Mouse (Mus musculus) stomach, embryonic 14.5 days (tissue): ENCODE measurements around the gene Fam219b. TPM values are rescaled to one million over a fixed set of nuclear protein-coding genes. Genes with fewer than 3 reads are reported as not detected.

Source experiments
- ATAC-seq: fragments of 200-750 bp; cut with Nextera tagmentation; 2 replicates; pipeline ENCODE4 v1.8.0; 2017; ENCODE audit warnings: low read depth, moderate TSS enrichment; ENCODE audit not compliant: insufficient number of reproducible peaks, insufficient read depth, low FRiP score
- H3K27ac ChIP-seq: fragments of 300-500 bp; sonication (generic); 2 replicates; pipeline ENCODE4 v1.5.1; 2014; ENCODE audit warnings: mild to moderate bottlenecking, low read length, moderate library complexity, mixed read lengths
- H3K27me3 ChIP-seq: fragments of 300-500 bp; sonication (generic); 2 replicates; pipeline ENCODE4 v1.6.1; 2014; ENCODE audit warnings: low read length, control low read depth, mixed read lengths; ENCODE audit not compliant: control insufficient read depth, insufficient read depth
- H3K36me3 ChIP-seq: fragments of 300-500 bp; sonication (generic); 2 replicates; pipeline ENCODE4 v1.6.1; 2014; ENCODE audit warnings: mild to moderate bottlenecking, control low read depth, low read length, moderate library complexity, mixed read lengths; ENCODE audit not compliant: control insufficient read depth, insufficient read depth
- H3K4me1 ChIP-seq: fragments of 300-500 bp; sonication (generic); 2 replicates; pipeline ENCODE4 v1.6.1; 2014; ENCODE audit warnings: low read length, control low read depth, mixed read lengths; ENCODE audit not compliant: control insufficient read depth, insufficient read depth
- H3K4me2 ChIP-seq: fragments of 300-500 bp; sonication (generic); replicated peaks from 2 replicates; pipeline ENCODE4 v1.6.1; 2014; ENCODE audit warnings: low read depth, low read length, control low read depth
- H3K4me3 ChIP-seq: fragments of 300-500 bp; sonication (generic); 2 replicates; pipeline ENCODE4 v1.5.1; 2014; ENCODE audit warnings: low read depth, low read length, control low read depth
- H3K9ac ChIP-seq: fragments of 300-500 bp; sonication (generic); replicated peaks from 2 replicates; pipeline ENCODE4 v1.6.1; 2014; ENCODE audit warnings: low read depth, mild to moderate bottlenecking, control low read depth, low read length, moderate library complexity, mixed read lengths
- H3K9me3 ChIP-seq: fragments of 300-500 bp; sonication (generic); 2 replicates; pipeline ENCODE4 v1.6.1; 2016; ENCODE audit warnings: low read depth, low read length, control low read depth; ENCODE audit not compliant: control insufficient read depth
- WGBS: fragments of 180-500 bp; shearing (Covaris S2); extraction: QIAGEN DNeasy Blood & Tissue Kit; methylation state at CpG from one replicate; pipeline ENCODE4 v1.1.7; 2014; 5-methylcytosine and 5-hydroxymethylcytosine counted together
- polyA plus RNA-seq: library from polyadenylated mRNA; unstranded; fragments of >200 nt; fragmentation: Nextera tagmentation; extraction: Ambion mirVana; gene quantifications from 2 replicates; pipeline ENCODE4 v1.2.1, GENCODE M21; 2014

Fam219b gene
- 22.5 and 23.6 TPM in 2 replicates for polyA plus RNA-seq

DNA sequence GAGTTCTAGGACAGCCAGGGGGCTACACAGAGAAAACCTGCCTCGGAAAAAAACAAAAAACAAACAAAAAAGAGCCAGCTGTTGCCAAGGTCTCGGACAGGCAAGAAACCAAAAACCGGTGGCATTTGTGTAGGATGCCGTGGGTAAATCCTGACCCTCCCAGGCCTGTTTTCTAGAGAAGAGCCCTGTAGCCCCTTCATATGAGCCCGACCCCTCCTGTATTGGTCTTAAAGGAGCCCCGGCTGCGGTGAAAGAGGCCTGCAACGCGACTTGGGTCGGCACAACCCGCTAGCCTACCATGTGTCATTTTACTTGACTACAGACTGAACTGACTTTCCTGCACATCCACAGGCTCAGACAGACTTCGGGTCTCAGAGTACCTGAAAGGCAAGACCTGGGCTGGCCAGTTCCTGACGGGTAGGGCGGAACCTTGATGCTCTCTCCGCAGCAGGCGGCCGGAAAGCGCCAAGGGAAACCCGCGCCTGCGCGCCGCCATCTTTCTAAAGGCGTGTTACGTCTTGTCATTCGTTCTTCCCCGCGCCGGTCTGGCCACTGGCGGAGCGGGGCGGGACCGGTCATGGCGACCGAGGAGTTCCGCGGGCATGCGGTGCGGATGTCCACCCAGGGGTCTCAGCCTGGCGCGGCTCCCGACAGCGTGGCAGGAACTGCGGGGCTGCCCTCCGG is at the start of gene Fam219b:
Fam219b (plus strand) TSS at position 485 of the 684 bp plus-strand sequence.
- WGBS, result 2% methylated on average over 45 of the region's 45 CpGs
- no peaks in the 10 kb centered on the region for H3K9me3 ChIP-seq
- H3K4me1 ChIP-seq, result peaks cover 9% of the 10 kb centered on the region; the same call in 1 of the 2 replicates
- H3K9ac ChIP-seq, result peak within 1 kb of the TSS; percentile 87
- peak within 1 kb of the TSS; percentile 91 for H3K4me3 ChIP-seq
- H3K27ac ChIP-seq, result peak within 1 kb of the TSS; percentile 81
- no peaks in the 10 kb centered on the region for H3K27me3 ChIP-seq
- ATAC-seq, result peak; percentile 90
- H3K36me3 ChIP-seq, result peaks cover 31% of the 10 kb centered on the region
- peak within 1 kb of the TSS; percentile 59 for H3K4me2 ChIP-seq

DNA sequence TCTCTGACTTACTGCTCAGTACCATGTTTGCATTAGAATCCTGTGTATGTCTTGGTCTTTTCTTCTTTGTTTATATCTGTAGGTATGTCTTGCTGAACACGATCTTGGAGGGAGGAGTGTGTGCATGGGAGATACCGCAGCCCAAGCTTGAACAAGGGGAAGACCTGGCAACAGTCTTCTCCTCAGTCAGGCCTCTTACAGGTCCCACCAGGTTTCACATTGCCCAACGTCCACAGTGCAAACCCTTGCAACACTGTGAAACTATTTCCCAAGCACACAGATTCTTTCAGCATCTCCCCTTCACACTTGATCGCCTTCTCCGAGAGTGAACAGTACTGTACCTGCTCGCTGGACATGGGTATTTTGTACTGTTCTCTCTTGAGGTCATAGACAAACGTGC is 49.5 kb upstream of the Fam219b start:
- Histone ChIP-seq H3K27me3 (no peaks in the 10 kb centered on the region), H3K4me2 (no peak overlapping the region), H3K27ac (no peak overlapping the region), H3K4me1 (no peaks in the 10 kb centered on the region), H3K9me3 (no peaks in the 10 kb centered on the region), H3K36me3 (no peaks in the 10 kb centered on the region), H3K4me3 (no peak overlapping the region), H3K9ac (no peak overlapping the region)
- WGBS, result 67% methylated on average over 7 of the region's 7 CpGs
- no peak for ATAC-seq

DNA sequence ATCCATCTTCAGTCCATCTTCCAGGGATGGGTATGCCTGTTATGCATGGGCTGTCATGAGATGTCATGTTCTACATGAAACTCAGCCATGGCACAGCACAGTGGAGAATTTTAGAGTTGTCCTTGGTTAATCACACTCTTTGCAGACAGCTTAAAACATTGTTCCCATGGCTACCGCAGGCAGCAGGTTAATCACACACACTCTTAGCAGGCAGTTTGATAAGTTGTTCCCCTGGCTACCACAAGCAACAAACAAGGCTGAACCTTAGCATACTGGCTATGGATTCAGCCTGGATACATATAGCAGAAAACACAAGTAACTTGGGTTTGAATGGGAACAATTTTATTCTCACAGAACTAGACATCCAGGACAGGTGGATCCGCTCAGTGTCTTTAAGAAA is 43.8 kb upstream of the Fam219b start:
- no peaks in the 10 kb centered on the region for H3K36me3 ChIP-seq
- no peak overlapping the region for H3K4me2 ChIP-seq
- WGBS, result 87% methylated on average over 2 of the region's 2 CpGs
- H3K9ac ChIP-seq, result no peak overlapping the region
- ATAC-seq, result no peak
- H3K27ac ChIP-seq, result no peak overlapping the region
- H3K27me3 ChIP-seq, result no peaks in the 10 kb centered on the region
- no peaks in the 10 kb centered on the region for H3K4me1 ChIP-seq
- H3K9me3 ChIP-seq, result no peaks in the 10 kb centered on the region
- no peak overlapping the region for H3K4me3 ChIP-seq

DNA sequence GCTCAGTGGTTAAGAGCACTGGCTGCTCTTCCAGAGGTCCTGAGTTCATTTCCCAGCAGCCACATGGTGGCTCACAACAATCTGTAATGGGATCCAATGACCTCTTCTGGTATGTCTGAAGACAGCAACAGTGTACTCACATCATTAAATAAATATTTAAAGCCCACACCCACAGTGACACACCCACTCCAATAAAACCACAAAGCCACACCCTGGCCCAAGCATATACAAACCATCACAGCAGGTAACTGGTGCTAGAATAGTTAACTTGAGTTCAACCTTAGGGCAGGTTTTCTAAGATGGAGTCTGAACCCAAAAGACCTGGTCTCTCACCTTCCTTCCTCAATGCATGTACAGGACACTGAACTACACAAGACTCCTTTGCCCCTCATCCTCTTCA is 42.4 kb upstream of the Fam219b start:
- no peak overlapping the region for H3K9ac ChIP-seq
- no peaks in the 10 kb centered on the region for H3K27me3 ChIP-seq
- H3K27ac ChIP-seq, result no peak overlapping the region
- no peaks in the 10 kb centered on the region for H3K36me3 ChIP-seq
- no peak overlapping the region for H3K4me2 ChIP-seq
- no peaks in the 10 kb centered on the region for H3K4me1 ChIP-seq
- no peaks in the 10 kb centered on the region for H3K9me3 ChIP-seq
- no peak for ATAC-seq
- no peak overlapping the region for H3K4me3 ChIP-seq

DNA sequence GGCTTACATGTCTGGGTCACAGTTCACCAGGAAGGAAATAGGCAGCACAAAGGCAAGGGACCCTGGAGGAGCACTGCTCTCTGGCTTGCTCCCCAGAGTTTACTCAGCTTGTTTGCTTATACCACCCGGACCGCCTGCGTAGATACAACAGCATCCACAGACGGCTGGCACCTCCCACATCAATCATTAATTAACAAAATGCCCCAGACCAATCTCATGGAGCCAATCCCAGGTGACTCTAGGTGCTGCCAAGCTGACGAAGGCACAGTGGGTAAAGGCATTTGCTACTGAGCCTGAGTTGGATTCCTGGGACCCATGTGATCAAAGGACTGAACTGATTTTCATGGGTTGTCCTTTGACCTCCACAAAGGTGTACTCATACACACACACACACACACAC is 40.1 kb upstream of the Fam219b start:
- peaks cover 11% of the 10 kb centered on the region; the same call in 1 of the 2 replicates for H3K27me3 ChIP-seq
- no peak overlapping the region for H3K27ac ChIP-seq
- ATAC-seq, result no peak
- 0 out of 2 replicates have a peak, but pooled peaks cover 2% of the 10 kb centered on the region for H3K4me1 ChIP-seq
- no peaks in the 10 kb centered on the region for H3K9me3 ChIP-seq
- no peak overlapping the region for H3K4me2 ChIP-seq
- H3K9ac ChIP-seq, result no peak overlapping the region
- H3K36me3 ChIP-seq, result no peaks in the 10 kb centered on the region
- no peak overlapping the region for H3K4me3 ChIP-seq
- 61% methylated on average over 5 of the region's 5 CpGs for WGBS

DNA sequence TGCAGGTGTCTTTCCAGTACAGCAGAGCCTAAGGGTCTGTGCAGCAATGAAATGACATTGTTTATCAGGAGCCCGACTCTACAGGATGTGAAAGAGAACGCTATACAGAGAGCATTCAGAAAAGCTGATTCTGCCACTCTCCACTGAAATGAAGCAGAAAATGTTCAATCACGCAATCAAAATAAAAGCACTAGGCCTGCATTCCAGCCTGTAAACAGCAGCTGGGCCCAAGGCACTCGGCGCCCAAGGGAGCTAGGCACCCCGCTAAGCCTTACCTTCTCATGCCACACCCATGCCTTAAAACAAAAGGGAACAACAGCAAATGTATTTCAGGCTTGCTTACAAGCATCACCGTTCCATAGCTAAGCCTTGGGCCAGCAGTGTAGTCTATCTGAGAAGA is 38.8 kb upstream of the Fam219b start:
- Histone ChIP-seq H3K9me3 (no peaks in the 10 kb centered on the region), H3K27ac (no peak overlapping the region), H3K9ac (no peak overlapping the region), H3K36me3 (no peaks in the 10 kb centered on the region), H3K27me3 (peaks cover 22% of the 10 kb centered on the region; the same call in 1 of the 2 replicates), H3K4me2 (no peak overlapping the region), H3K4me3 (no peak overlapping the region), H3K4me1 (0 out of 2 replicates have a peak, but pooled peaks cover 6% of the 10 kb centered on the region)
- no peak for ATAC-seq
- 48% methylated on average over 7 of the region's 7 CpGs for WGBS

DNA sequence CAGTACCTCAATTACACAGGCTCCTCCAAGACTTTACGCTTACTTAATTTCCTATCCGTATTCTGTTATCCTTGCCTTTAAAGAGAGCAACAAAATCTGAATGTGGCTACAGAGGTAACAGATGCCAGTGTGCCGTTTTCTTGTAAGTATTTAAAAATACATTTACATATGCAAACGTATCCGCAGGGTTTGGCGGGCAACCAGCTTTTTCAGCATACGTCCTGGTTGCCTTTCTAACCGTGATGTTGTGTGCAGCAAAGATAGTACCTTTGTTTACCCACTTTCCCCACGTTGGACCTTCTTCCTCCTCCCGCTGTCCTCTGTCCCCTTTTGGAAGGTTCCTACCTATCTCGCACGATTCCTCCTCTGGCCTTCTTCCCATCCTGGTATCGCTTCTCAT is 35.9 kb upstream of the Fam219b start:
- H3K27ac ChIP-seq, result no peak overlapping the region
- peaks cover 48% of the 10 kb centered on the region for H3K27me3 ChIP-seq
- peaks cover 17% of the 10 kb centered on the region; the same call in 1 of the 2 replicates for H3K4me1 ChIP-seq
- H3K4me2 ChIP-seq, result peak overlapping the region; percentile 10; the same call in 1 of the 2 replicates
- H3K4me3 ChIP-seq, result no peak overlapping the region
- no peak overlapping the region for H3K9ac ChIP-seq
- 8% methylated on average over 13 of the region's 13 CpGs for WGBS
- H3K9me3 ChIP-seq, result no peaks in the 10 kb centered on the region
- ATAC-seq, result no peak
- H3K36me3 ChIP-seq, result no peaks in the 10 kb centered on the region

DNA sequence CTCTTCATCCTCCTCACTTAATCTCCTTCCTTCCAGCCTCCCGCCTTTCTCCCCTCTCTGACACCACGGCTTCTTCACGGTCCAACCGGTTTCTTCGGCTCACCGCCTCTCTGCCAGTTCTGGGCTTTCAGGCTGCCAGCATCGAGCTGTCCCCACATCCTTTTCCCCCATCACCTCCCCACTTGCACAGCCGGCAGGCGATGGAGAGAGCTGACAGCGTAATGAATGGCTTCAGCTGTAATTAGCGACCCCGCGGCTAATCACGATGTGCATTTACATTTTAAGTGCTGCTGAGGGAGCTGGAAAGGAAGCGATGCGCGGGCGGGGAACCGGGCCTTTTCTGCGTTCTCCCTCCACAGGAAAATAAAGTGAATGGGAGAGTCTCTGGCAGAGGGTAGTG is 35.5 kb upstream of the Fam219b start:
- H3K9me3 ChIP-seq, result no peaks in the 10 kb centered on the region
- no peak overlapping the region for H3K4me3 ChIP-seq
- peaks cover 48% of the 10 kb centered on the region for H3K27me3 ChIP-seq
- peaks cover 17% of the 10 kb centered on the region; the same call in 1 of the 2 replicates for H3K4me1 ChIP-seq
- H3K27ac ChIP-seq, result no peak overlapping the region
- WGBS, result 3% methylated on average over 20 of the region's 20 CpGs
- H3K9ac ChIP-seq, result no peak overlapping the region
- ATAC-seq, result no peak
- no peaks in the 10 kb centered on the region for H3K36me3 ChIP-seq
- H3K4me2 ChIP-seq, result peak overlapping the region; percentile 10; the same call in 1 of the 2 replicates
